Mouse (Mus musculus) erythroblast, adult 5-6 weeks (primary cell): Measurements from ENCODE around the gene Diaph2. TPM values are rescaled to one million over a fixed set of nuclear protein-coding genes. Genes with fewer than 3 reads are reported as not detected.
"Not testable (repeated sequence)": the region's sequence is repeated elsewhere in the genome, so short reads cannot be mapped to it uniquely, and the experiment has no call there.

Experiments
- ATAC-seq: replicated peaks from 2 replicates; pipeline ENCODE4 v1.8.0; 2016; ENCODE audit warnings: moderate number of reproducible peaks, mild to moderate bottlenecking, moderate TSS enrichment, inconsistent platforms; ENCODE audit not compliant: poor library complexity, low FRiP score, severe bottlenecking
- total RNA-seq, 2 experiments: library from RNA; stranded (forward) in 1 of 2; stranded (reverse) in 1 of 2; fragments of 150-400 nt in 1 of 2; fragments of 200-764, 138-1000 nt in 1 of 2; gene quantifications; 2 replicates each; pipeline versions ENCODE4 v1.2.3 to v1.2.4; 2015 to 2017; ENCODE audit warnings: low replicate concordance in 2 of 2

Gene Diaph2
- total RNA-seq, 2 experiments from 2014 or later = 4.4 to 14.8 TPM

- ATAC-seq = no peak
Observed at GRCm38 (mm10) chrX:129781844-129782243, 32.3 kb downstream of the Diaph2 start.

- no peak for ATAC-seq
Observed at GRCm38 (mm10) chrX:129784062-129784461, 34.5 kb downstream of the Diaph2 start.

DNA sequence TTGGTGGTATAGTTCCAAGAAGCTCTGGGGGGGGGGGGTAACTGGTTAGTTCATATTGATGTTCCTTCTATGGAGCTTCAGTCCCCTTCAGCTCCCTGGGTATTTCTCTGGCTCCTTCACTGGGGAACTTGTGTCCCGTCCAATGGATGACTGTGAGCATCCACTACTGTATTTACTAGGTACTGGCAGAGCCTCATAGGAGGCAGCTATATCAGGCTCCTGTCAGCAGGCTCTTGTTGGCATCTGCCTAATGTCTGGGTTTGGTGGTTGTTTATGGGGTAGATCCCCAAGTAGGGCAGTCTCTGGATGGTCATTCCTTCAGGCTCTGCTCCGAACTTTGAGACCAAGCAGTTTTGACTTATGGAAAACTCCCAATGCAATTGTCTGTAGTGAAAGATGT is 50.4 kb downstream of the Diaph2 start:
- ATAC-seq = not testable (repeated sequence)

DNA sequence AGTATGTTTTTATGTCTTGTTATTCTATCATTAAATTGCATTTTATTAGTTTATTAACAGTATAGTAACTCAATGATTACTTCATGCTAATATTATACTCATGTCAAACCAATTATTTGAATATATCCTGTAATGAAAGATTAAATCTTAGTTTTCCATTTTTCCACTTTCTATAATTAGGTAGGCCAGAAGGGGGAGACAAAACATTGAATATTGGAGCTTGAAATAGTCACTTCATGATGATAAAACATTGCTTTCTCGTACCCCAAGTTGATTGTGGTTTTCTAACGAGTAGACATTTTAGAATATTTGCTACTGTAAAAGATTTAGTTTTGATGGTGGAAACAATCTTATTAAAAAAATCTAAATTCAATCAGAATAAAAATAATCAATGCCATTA is 82.4 kb downstream of the Diaph2 start:
- no peak for ATAC-seq

DNA sequence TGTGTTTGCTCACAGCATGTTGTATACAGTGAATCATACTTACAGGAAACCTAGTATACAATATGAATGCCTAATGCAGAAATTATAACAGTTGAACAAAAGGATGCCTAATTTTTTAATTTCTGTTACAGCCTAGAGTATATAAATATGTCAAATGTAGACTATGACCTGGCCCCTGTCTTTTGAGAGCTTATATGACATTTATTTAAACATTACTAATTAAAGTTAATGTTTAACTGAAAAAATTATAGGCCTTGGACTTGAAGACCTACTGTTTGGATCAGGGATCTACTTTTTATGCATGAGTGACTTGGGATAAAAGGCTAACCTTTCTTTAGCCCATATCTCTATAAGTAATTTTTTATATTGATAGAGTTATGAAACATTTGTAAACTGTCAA is 84.3 kb downstream of the Diaph2 start:
- ATAC-seq = no peak

DNA sequence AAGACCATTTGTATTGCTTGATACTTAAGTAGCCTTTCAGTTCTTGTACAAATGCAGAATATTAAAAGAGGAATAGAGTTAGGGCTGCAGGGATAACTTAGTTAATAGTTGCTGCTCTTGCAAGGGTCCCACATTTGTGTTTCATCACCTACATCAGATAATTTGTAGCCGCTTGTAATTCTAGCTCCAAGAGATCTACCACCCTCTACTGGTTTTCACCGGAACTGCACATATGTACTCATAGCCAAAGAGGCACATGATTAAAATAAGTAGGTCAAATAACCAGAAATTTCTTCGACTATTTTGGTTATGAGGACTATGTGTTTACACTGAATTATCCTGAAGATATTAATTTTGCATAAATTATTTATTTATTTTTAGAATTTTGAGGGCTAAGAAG is 134.9 kb downstream of the Diaph2 start:
- no peak for ATAC-seq

DNA sequence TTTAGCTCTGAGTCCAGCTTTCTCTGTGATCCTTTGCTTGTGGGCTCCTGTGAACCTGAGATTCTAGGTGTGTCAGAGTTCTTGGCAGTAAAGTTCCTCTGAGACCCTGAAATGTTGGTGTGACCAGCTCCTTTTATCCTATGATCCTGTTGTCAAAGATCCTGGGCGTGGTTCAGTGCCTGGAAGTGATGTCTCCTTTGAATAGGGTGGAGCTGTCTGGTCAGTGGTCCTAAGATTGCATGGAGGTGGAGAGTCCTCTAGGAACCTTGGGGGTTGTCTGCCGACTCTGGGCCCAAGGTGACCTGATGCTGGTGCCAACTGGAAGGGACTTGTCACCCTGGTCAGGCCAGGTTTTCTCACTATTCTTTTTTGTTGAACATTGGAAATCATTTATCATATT is 176.3 kb downstream of the Diaph2 start:
- ATAC-seq = no peak

DNA sequence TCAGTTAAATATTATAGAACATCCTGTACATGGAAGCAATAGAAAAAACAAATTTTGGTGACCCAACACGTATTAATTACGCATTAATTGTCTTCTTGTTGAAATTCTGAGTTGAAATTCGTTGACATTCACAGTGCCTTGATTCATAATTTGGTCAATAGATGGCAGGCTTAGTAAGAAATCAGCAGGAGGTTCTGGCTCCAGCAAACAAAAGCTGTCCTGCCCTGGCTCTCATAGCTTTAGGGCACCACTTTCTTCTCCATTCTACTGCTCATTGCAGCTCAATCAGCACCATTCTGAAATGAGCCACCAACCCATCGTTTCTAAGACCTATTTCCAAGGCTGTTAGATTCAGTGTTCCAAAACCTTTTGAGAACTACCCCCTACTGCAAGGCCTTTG is 225.3 kb downstream of the Diaph2 start:
- no peak for ATAC-seq

GRCm38 (mm10) chrX:130008210-130008609 is 258.7 kb downstream of the Diaph2 start:
- no peak for ATAC-seq

GRCm38 (mm10) chrX:130019735-130020134 is 270.2 kb downstream of the Diaph2 start:
- no peak for ATAC-seq

DNA sequence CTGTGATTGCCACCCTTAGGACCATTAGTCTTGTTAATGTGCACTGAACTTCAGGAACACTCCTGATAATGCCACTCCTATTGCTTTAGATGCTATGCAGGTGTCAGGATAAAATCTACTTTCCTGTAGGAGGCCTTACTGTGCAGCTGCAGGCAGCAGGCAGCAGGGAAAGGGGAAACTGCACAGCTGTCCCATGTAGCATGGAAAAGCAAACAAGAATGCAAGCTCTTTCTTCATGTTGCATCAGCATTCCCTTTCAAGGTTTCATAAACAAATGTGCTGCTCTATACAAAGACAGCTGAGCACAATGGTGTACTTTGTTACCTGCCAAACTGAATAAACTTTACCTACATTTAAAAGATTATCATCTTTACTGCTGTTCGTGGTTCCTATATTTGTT is 295.0 kb downstream of the Diaph2 start:
- no peak for ATAC-seq

DNA sequence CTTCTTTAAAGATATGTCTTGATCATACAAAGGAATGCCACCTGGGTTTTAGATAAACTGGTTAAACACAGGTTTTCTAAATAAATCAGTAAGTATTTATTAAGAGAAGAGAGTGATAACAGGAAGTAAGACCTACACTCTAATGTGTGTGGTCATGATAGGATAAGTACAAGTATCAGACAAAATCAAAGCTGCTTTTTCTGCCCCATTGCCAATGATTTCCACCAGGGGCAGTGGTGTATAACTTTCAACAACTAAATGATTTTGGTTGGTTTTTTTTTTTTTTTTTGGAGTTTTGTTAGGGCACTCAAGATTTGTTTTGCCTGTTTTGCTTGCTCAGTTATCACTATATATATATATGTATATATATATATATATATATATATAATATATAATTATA is 399.7 kb downstream of the Diaph2 start:
- ATAC-seq = no peak

DNA sequence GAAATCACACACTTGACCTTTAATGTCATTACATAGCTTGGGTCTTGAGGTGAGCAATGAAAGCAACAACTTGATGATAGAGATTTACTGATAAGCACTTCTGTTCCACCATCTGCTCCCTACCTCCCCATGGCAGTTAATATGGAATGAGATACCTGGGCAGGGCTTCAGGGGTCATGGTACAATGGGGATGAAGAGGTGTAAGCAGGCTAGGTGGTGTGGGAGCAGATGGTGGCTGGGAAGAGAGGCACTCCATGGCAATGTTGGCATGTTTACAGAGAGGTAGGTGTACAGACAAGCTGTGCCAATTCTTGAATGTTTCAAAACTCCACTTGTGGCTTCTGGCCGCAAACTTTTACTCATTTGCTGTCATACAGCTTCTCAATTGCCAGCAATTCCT is 402.6 kb downstream of the Diaph2 start:
- ATAC-seq = no peak

DNA sequence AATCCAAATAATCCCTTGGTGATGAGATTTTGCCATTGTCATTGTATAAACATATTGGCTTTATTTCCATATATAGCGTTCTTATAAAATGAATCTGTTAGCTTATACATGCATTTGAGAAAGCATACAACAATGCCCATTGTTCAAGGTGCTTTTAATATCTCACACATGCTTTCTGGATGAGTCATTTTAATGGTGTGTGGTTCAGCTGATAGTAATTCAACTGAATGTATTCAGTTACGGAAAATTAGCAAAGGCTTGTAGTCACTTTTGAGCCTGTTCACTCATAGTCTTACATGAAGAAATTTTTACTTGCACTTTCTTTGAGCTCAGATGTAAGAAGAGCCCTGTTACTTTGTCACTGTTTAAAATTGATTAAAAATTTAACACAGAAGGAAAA is 423.6 kb downstream of the Diaph2 start:
- ATAC-seq = no peak

- no peak for ATAC-seq
Observed at GRCm38 (mm10) chrX:130187891-130188290, 438.3 kb downstream of the Diaph2 start.

DNA sequence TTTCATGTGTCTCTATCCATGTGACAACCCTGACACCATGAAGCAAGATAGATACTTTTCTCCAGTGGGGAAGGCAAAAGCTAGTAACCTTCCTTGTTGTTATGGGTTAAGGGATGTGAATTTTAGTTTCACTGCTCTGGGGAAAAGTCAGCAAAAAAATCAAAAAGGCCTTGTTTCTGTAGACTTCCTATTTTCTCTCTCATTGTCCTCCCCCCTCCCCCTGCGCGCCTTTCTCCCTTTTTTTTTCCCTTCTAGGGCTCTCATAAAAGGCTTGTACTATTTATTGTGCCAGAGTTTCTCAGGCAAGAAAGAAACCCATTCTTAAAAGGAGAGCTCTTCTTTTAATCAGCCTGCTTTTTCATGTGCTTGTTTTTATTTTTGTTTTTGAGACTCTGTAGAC is 438.9 kb downstream of the Diaph2 start:
- ATAC-seq = no peak

DNA sequence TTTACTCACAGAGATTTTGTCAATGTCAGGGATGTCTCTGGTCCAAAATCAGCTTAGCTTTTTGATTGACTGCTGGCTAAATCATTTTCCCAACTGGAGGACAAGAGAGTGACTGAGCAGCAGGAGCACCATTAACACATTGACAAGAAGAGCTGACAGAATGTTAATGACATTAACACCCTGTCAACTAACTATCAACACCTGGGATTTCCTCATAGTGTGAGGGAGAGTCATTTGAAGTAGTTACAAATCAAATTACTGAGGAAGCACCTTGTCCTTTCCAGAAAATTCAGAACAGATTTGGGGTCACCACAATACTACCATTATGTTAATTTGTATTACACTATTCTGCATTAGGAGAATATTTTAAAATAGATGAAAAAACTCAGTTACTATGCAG is 439.7 kb downstream of the Diaph2 start:
- no peak for ATAC-seq

- not testable (repeated sequence) for ATAC-seq
Observed at GRCm38 (mm10) chrX:130197412-130197811, 447.9 kb downstream of the Diaph2 start.

DNA sequence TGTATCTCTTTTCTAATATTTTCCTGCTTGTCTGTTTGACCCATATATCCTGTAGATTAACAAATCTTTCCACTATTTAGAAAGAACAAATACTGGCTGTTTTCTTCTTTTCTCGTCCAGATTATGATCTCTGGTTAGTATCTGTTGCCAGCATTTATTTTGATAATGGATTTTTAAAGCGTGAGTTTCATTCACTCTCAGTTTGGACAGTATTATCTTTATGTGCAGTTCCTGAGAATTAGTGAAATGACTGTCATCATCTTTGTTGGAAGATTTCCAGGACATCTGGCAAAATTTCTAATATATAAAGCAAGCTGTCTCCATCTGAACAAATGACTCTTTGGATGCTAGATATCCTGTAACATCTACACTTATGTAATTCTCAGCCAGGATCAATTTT is 455.7 kb downstream of the Diaph2 start:
- no peak for ATAC-seq

GRCm38 (mm10) chrX:130212227-130212626 is 462.7 kb downstream of the Diaph2 start:
- ATAC-seq = no peak

DNA sequence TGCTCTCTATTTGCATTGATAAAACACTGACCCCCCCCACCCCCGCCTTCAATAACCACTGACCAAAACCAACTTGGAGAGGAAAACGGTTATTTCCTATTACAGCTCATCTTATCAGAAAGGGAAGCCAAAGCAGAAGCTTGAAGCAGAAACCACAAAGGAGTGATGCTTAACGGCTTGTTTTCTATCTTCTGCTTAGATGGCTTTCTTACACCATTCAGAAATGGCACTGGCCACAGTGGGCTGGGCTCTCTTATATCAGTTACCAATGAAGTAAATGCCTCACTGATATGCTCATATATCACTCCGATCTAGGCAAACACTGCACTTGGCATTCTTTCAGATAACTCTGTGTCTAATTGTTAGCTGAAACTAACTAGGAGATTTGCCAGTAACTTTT is 463.2 kb downstream of the Diaph2 start:
- no peak for ATAC-seq

GRCm38 (mm10) chrX:130230045-130230444 is 480.5 kb downstream of the Diaph2 start:
- no peak for ATAC-seq

- ATAC-seq = no peak
Observed at GRCm38 (mm10) chrX:130235167-130235566, 485.6 kb downstream of the Diaph2 start.
